Mouse (Mus musculus): ENCODE measurements around the gene Gm49393.
"Not testable (repeated sequence)": the region's sequence is repeated elsewhere in the genome, so short reads cannot be mapped to it uniquely, and the experiment has no call there.

Gm49393 gene

GRCm38 (mm10) chr13:60935490-60935889 is at the start of gene Gm49393:
Gene Gm49393, minus strand, starts transcription at chr13:60935590.
- not testable (repeated sequence) for DNase-seq (ENCODE audit: low read depth)

GRCm38 (mm10) chr13:60972319-60972718 is 36.9 kb upstream of the Gm49393 start:
- not testable (repeated sequence) for DNase-seq (ENCODE audit: low read depth)

- not testable (repeated sequence) for DNase-seq (ENCODE audit: low read depth)
These were observed 28.6 kb upstream of the Gm49393 start for GRCm38 (mm10) chr13:60963985-60964384.

GRCm38 (mm10) chr13:60961706-60962105 is 26.3 kb upstream of the Gm49393 start:
- no peak for DNase-seq (ENCODE audit: low read depth)

- DNase-seq (ENCODE audit: low read depth): not testable (repeated sequence)
These were observed 6.5 kb upstream of the Gm49393 start, which contains the start of gene Tpbpa for GRCm38 (mm10) chr13:60941884-60942283. Gene Tpbpa, minus strand, starts transcription at chr13:60941984.

GRCm38 (mm10) chr13:60936500-60936901 is 1.1 kb upstream of the Gm49393 start, which contains the start of the genes Gm49391 and Ctla2a:
Gene Gm49391, minus strand, starts transcription at chr13:60936571.
Gene Ctla2a, minus strand, starts transcription at chr13:60936625.
- peak; percentile 7 for DNase-seq (ENCODE audit: low read depth)

- DNase-seq (ENCODE audit: low read depth): not testable (repeated sequence)
These were observed 30.6 kb downstream of the Gm49393 start, which contains the start of gene Tpbpb for GRCm38 (mm10) chr13:60904780-60905179. Gene Tpbpb, minus strand, starts transcription at chr13:60904880.

- DNase-seq (ENCODE audit: low read depth): no peak
These were observed 38.1 kb downstream of the Gm49393 start, which contains the start of gene Ctla2b for GRCm38 (mm10) chr13:60897328-60897727. Gene Ctla2b, minus strand, starts transcription at chr13:60897447.

- not testable (repeated sequence) for DNase-seq (ENCODE audit: low read depth)
These were observed 38.6 kb downstream of the Gm49393 start, which contains the start of gene Gm49392 for GRCm38 (mm10) chr13:60896794-60897193. Gene Gm49392, minus strand, starts transcription at chr13:60896894.

GRCm38 (mm10) chr13:60895406-60896160 is 39.8 kb downstream of the Gm49393 start:
- DNase-seq (ENCODE audit: low read depth): no peak

- DNase-seq (ENCODE audit: low read depth): no peak
These were observed 43.1 kb downstream of the Gm49393 start for GRCm38 (mm10) chr13:60892301-60892700.

- DNase-seq (ENCODE audit: low read depth): no peak
These were observed 71.1 kb downstream of the Gm49393 start, which contains the start of gene 4930486L24Rik for GRCm38 (mm10) chr13:60864281-60864680. Gene 4930486L24Rik, minus strand, starts transcription at chr13:60864475.

GRCm38 (mm10) chr13:60848241-60849120 is 86.9 kb downstream of the Gm49393 start:
- DNase-seq (ENCODE audit: low read depth): no peak

- no peak for DNase-seq (ENCODE audit: low read depth)
These were observed 92.2 kb downstream of the Gm49393 start for GRCm38 (mm10) chr13:60843153-60843552.

GRCm38 (mm10) chr13:60842703-60843102 is 92.7 kb downstream of the Gm49393 start:
- no peak for DNase-seq (ENCODE audit: low read depth)

- no peak for DNase-seq (ENCODE audit: low read depth)
These were observed 96.0 kb downstream of the Gm49393 start for GRCm38 (mm10) chr13:60839353-60839902.

GRCm38 (mm10) chr13:60826052-60826451 is 109.3 kb downstream of the Gm49393 start:
- DNase-seq (ENCODE audit: low read depth): no peak

- no peak for DNase-seq (ENCODE audit: low read depth)
These were observed 114.8 kb downstream of the Gm49393 start for GRCm38 (mm10) chr13:60820486-60821175.

GRCm38 (mm10) chr13:60819469-60819868 is 115.9 kb downstream of the Gm49393 start:
- peak; percentile 7 for DNase-seq (ENCODE audit: low read depth)

- no peak for DNase-seq (ENCODE audit: low read depth)
These were observed 121.7 kb downstream of the Gm49393 start for GRCm38 (mm10) chr13:60813722-60814121.

- DNase-seq (ENCODE audit: low read depth): no peak
These were observed 122.6 kb downstream of the Gm49393 start for GRCm38 (mm10) chr13:60812768-60813167.
